Mouse (Mus musculus) lung, adult 2 months (tissue): Measurements from ENCODE around the gene Gm28729.
"Not testable (repeated sequence)": the region's sequence is repeated elsewhere in the genome, so short reads cannot be mapped to it uniquely, and the experiment has no call there.

ENCODE experiments used
- CTCF ChIP-seq: fragments of 200-500 bp; IDR thresholded peaks from 2 replicates; pipeline ENCODE4 v1.5.1; 2011; ENCODE audit warnings: mild to moderate bottlenecking, low read length, control low read depth; ENCODE audit not compliant: insufficient read depth
- POLR2A ChIP-seq: fragments of 200-500 bp; IDR thresholded peaks from 2 replicates; pipeline ENCODE4 v1.6.1; 2011; ENCODE audit warnings: low read depth, mild to moderate bottlenecking, control low read depth, low read length, borderline replicate concordance; ENCODE audit errors: extremely low read depth

DNA sequence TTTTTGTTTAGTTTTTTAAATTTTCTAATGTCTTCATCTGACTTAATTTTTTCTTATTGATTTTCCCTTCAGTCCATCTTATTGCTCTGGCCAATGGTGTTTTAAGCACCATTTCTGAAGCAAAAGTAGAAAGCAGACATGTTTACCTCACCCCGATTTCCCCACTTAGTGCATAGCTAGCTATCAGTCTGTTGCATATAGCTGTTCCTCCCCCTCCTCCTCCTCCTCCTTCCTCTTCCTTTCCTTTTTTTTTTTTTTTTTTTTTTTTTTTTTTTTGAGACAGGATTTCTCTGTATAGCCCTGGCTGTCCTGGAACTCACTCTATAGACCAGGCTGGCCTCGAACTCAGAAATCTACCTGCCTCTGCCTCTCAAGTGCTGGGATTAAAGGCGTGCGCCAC lies 11.0 kb upstream of the Gm28729 start:
- TF ChIP-seq CTCF, POLR2A: not testable (repeated sequence)
